Mouse (Mus musculus) right cerebral cortex, adult 2 months (tissue): ENCODE data around the gene Pxdn.

Experiments used
- DNase-seq, 2 experiments: peaks; one replicate each; pipeline ENCODE4 v3.0.0; 2021 to 2022; ENCODE audit warnings: low spot score in 2 of 2

Gene Pxdn

GRCm38 (mm10) chr12:29937308-29937707 is at the start of gene Pxdn:
Gene Pxdn, plus strand, starts transcription at chr12:29937608.
- DNase-seq = no peak

- DNase-seq = peak; percentile 62 to 64
These were observed 42.7 kb upstream of the Pxdn start for GRCm38 (mm10) chr12:29894669-29895068.

GRCm38 (mm10) chr12:29897533-29898085 is 39.8 kb upstream of the Pxdn start:
- no peak for DNase-seq

- DNase-seq = peak in 1 of 2 experiments; percentile 39
These were observed 33.1 kb upstream of the Pxdn start for GRCm38 (mm10) chr12:29904101-29904874.

- peak; percentile 44 to 62 for DNase-seq
These were observed 30.4 kb upstream of the Pxdn start for GRCm38 (mm10) chr12:29907056-29907455.

GRCm38 (mm10) chr12:29916139-29916538 is 21.3 kb upstream of the Pxdn start:
- DNase-seq = no peak

- DNase-seq = no peak
These were observed 20.6 kb upstream of the Pxdn start for GRCm38 (mm10) chr12:29916807-29917206.

- no peak for DNase-seq
These were observed 17.1 kb upstream of the Pxdn start for GRCm38 (mm10) chr12:29920298-29920697.

- DNase-seq = no peak
These were observed 15.9 kb upstream of the Pxdn start for GRCm38 (mm10) chr12:29921481-29921880.

GRCm38 (mm10) chr12:29926896-29927295 is 10.5 kb upstream of the Pxdn start:
- peak; percentile 67 to 70 for DNase-seq

GRCm38 (mm10) chr12:29930591-29930990 is 6.8 kb upstream of the Pxdn start:
- DNase-seq = no peak

GRCm38 (mm10) chr12:29932951-29933350 is 4.5 kb upstream of the Pxdn start:
- peak; percentile 40 to 54 for DNase-seq

- no peak for DNase-seq
These were observed 3.9 kb upstream of the Pxdn start for GRCm38 (mm10) chr12:29933501-29933900.

GRCm38 (mm10) chr12:29934120-29934581 is 3.3 kb upstream of the Pxdn start:
- peak; percentile 71 to 75 for DNase-seq

GRCm38 (mm10) chr12:29937851-29938375 is 505 bp downstream of the Pxdn start:
- peak; percentile 60 to 71 for DNase-seq

GRCm38 (mm10) chr12:29938376-29939041 is 1.1 kb downstream of the Pxdn start:
- peak; percentile 49 to 68 for DNase-seq

- DNase-seq = no peak
These were observed 1.9 kb downstream of the Pxdn start for GRCm38 (mm10) chr12:29939261-29939671.

- no peak for DNase-seq
These were observed 5.0 kb downstream of the Pxdn start for GRCm38 (mm10) chr12:29942435-29942834.

GRCm38 (mm10) chr12:29944650-29945049 is 7.2 kb downstream of the Pxdn start:
- DNase-seq = no peak

GRCm38 (mm10) chr12:29945182-29945743 is 7.9 kb downstream of the Pxdn start:
- no peak for DNase-seq

- DNase-seq = no peak
These were observed 13.6 kb downstream of the Pxdn start for GRCm38 (mm10) chr12:29951043-29951442.

- no peak for DNase-seq
These were observed 14.1 kb downstream of the Pxdn start for GRCm38 (mm10) chr12:29951485-29951884.
